Mouse (Mus musculus) neural tube, embryonic 14.5 days (tissue): ENCODE results near the gene Hecw2. TPM values are rescaled to one million over a fixed set of nuclear protein-coding genes. Genes with fewer than 3 reads are reported as not detected.

Experiments
- ATAC-seq: fragments of 200-750 bp; cut with Nextera tagmentation; 2 replicates; pipeline ENCODE4 v1.8.0; 2017; ENCODE audit warnings: low read depth, mild to moderate bottlenecking, moderate TSS enrichment, moderate library complexity
- H3K27ac ChIP-seq: fragments of 300-500 bp; sonication (generic); 2 replicates; pipeline ENCODE4 v1.5.1; 2014; ENCODE audit warnings: low read depth, mild to moderate bottlenecking, control low read depth, low read length, moderate library complexity, mixed read lengths
- H3K27me3 ChIP-seq: fragments of 300-500 bp; sonication (generic); 2 replicates; pipeline ENCODE4 v1.6.1; 2014; ENCODE audit warnings: low read length; ENCODE audit not compliant: control insufficient read depth, insufficient read depth
- H3K36me3 ChIP-seq: fragments of 300-500 bp; sonication (generic); 2 replicates; pipeline ENCODE4 v1.6.1; 2014; ENCODE audit warnings: low read length, mixed read lengths; ENCODE audit not compliant: control insufficient read depth, insufficient read depth
- H3K4me1 ChIP-seq: fragments of 300-500 bp; sonication (generic); 2 replicates; pipeline ENCODE4 v1.6.1; 2014; ENCODE audit warnings: low read length; ENCODE audit not compliant: control insufficient read depth, insufficient read depth
- H3K4me2 ChIP-seq: fragments of 300-500 bp; sonication (generic); 2 replicates; pipeline ENCODE4 v1.6.1; 2014; ENCODE audit warnings: mild to moderate bottlenecking, low read depth, low read length, control low read depth
- H3K4me3 ChIP-seq: fragments of 300-500 bp; sonication (generic); 2 replicates; pipeline ENCODE4 v1.5.1; 2014; ENCODE audit warnings: low read depth, low read length, control low read depth, mixed read lengths
- H3K9ac ChIP-seq: fragments of 300-500 bp; sonication (generic); replicated peaks from 2 replicates; pipeline ENCODE4 v1.6.1; 2014; ENCODE audit warnings: low read depth, mild to moderate bottlenecking, control low read depth, low read length, mixed read lengths
- H3K9me3 ChIP-seq: fragments of 300-500 bp; sonication (generic); 2 replicates; pipeline ENCODE4 v1.6.1; 2016; ENCODE audit warnings: low read length; ENCODE audit not compliant: control insufficient read depth
- WGBS: fragments of 180-500 bp; shearing (Covaris S2); extraction: QIAGEN DNeasy Blood & Tissue Kit; methylation state at CpG from one replicate; pipeline ENCODE4 v1.1.7; 2014; 5-methylcytosine and 5-hydroxymethylcytosine counted together
- microRNA-seq: library from miRNA; unstranded; fragments of <30 nt; microRNA quantifications from one replicate; pipeline ENCODE4, GENCODE M21; 2016
- polyA plus RNA-seq: library from polyadenylated mRNA; unstranded; fragments of >200 nt; fragmentation: Nextera tagmentation; extraction: Ambion mirVana; gene quantifications from 2 replicates; pipeline ENCODE4 v1.2.1, GENCODE M21; 2014

Gene Hecw2
- polyA plus RNA-seq, 1 experiment from 2014 or later, result 10.0 TPM

GRCm38 (mm10) chr1:53772967-53773366 is 422.0 kb downstream of the Hecw2 start:
- H3K4me1 ChIP-seq, result no peaks in the 10 kb centered on the region
- H3K9me3 ChIP-seq, result no peaks in the 10 kb centered on the region
- H3K27me3 ChIP-seq, result no peaks in the 10 kb centered on the region
- no peak overlapping the region for H3K9ac ChIP-seq
- no peak overlapping the region for H3K4me3 ChIP-seq
- 96% methylated on average over 3 of the region's 3 CpGs for WGBS
- no peak overlapping the region for H3K4me2 ChIP-seq
- no peak for ATAC-seq
- H3K36me3 ChIP-seq, result no peaks in the 10 kb centered on the region
- H3K27ac ChIP-seq, result no peak overlapping the region

- Histone ChIP-seq H3K36me3 (no peaks in the 10 kb centered on the region), H3K4me3 (no peak overlapping the region), H3K9me3 (no peaks in the 10 kb centered on the region), H3K4me2 (no peak overlapping the region), H3K4me1 (no peaks in the 10 kb centered on the region), H3K27ac (no peak overlapping the region), H3K27me3 (no peaks in the 10 kb centered on the region), H3K9ac (no peak overlapping the region)
- 91% methylated on average over 6 of the region's 6 CpGs for WGBS
- ATAC-seq, result no peak
Measured at GRCm38 (mm10) chr1:53771476-53771875, 423.5 kb downstream of the Hecw2 start.

- H3K27me3 ChIP-seq, result no peaks in the 10 kb centered on the region
- ATAC-seq, result no peak
- no peaks in the 10 kb centered on the region for H3K9me3 ChIP-seq
- no peak overlapping the region for H3K4me3 ChIP-seq
- H3K36me3 ChIP-seq, result no peaks in the 10 kb centered on the region
- no peak overlapping the region for H3K27ac ChIP-seq
- H3K9ac ChIP-seq, result no peak overlapping the region
- 91% methylated on average over 2 of the region's 2 CpGs for WGBS
- no peak overlapping the region for H3K4me2 ChIP-seq
- no peaks in the 10 kb centered on the region for H3K4me1 ChIP-seq
Measured at GRCm38 (mm10) chr1:53766112-53766511, 428.9 kb downstream of the Hecw2 start.

- WGBS, result 90% methylated on average over 4 of the region's 4 CpGs
- no peak overlapping the region for H3K4me2 ChIP-seq
- H3K27me3 ChIP-seq, result no peaks in the 10 kb centered on the region
Measured at GRCm38 (mm10) chr1:53757316-53757715, 437.7 kb downstream of the Hecw2 start.

More at GRCm38 (mm10) chr1:53757316-53757715, 437.7 kb downstream of the Hecw2 start:
- no peak for ATAC-seq
- no peaks in the 10 kb centered on the region for H3K4me1 ChIP-seq
- H3K27ac ChIP-seq, result no peak overlapping the region
- H3K4me3 ChIP-seq, result no peak overlapping the region
- H3K9me3 ChIP-seq, result no peaks in the 10 kb centered on the region
- H3K9ac ChIP-seq, result no peak overlapping the region
- no peaks in the 10 kb centered on the region for H3K36me3 ChIP-seq

Small RNA genes within 50 kb of the gene (microRNA-seq; reads per million reads assigned to microRNA genes)
- gene Mir7681, result not detected

Other genes with a start within 250 kb of the Hecw2 start
- gene Ccdc150, start 55.5 kb upstream of the Hecw2 start, polyA plus RNA-seq, result 0.17 and 0.20 TPM in 2 replicates
- 27.5 and 34.4 TPM in 2 replicates for gene Gtf3c3, start 243.8 kb upstream of the Hecw2 start, polyA plus RNA-seq